Mouse (Mus musculus) CH12.LX (cell line): ENCODE data around the gene Wnt6. TPM values are rescaled to one million over a fixed set of nuclear protein-coding genes. Genes with fewer than 3 reads are reported as not detected.
"Not testable (repeated sequence)": the region's sequence is repeated elsewhere in the genome, so short reads cannot be mapped to it uniquely, and the experiment has no call there.

Experiments used
- DNase-seq: peaks from one replicate; pipeline ENCODE4 v3.0.0-alpha.2; 2013; ENCODE audit errors: extremely low read depth
- H3K27ac ChIP-seq: 2 replicates; pipeline ENCODE4 v1.5.1; 2012; ENCODE audit warnings: low read depth, mild to moderate bottlenecking, control low read depth, moderate library complexity; ENCODE audit not compliant: insufficient read depth
- H3K27me3 ChIP-seq: replicated peaks from 2 replicates; pipeline ENCODE3; 2012; ENCODE audit warnings: inconsistent platforms
- H3K36me3 ChIP-seq, 2 experiments: replicated peaks in 1 of 2; 2 replicates each; pipeline versions ENCODE3 to v1.6.1; 2012; ENCODE audit warnings: inconsistent platforms in 1 of 2, low read length in 1 of 2, mild to moderate bottlenecking in 1 of 2, mixed read lengths in 1 of 2, moderate library complexity in 1 of 2; ENCODE audit not compliant: control insufficient read depth in 1 of 2, insufficient read depth in 1 of 2
- H3K4me1 ChIP-seq, 2 experiments: 2 replicates each; pipeline ENCODE4 v1.6.1; 2012; ENCODE audit warnings: inconsistent platforms in 1 of 2, moderate library complexity in 1 of 2; ENCODE audit not compliant: insufficient read depth in 2 of 2, control insufficient read depth in 1 of 2
- H3K4me2 ChIP-seq: 2 replicates; pipeline ENCODE4 v1.6.1; 2012; ENCODE audit warnings: low read depth, mild to moderate bottlenecking, control low read depth; ENCODE audit not compliant: poor library complexity, insufficient read depth, severe bottlenecking
- H3K4me3 ChIP-seq, 3 experiments: fragments of 150-350 bp in 1 of 3; sonication (generic) in 1 of 3; replicated peaks in 1 of 3; 2 replicates each; pipeline versions ENCODE3 to v1.5.1; 2011 to 2012; ENCODE audit warnings: low read depth in 2 of 3, low read length in 2 of 3, mild to moderate bottlenecking in 2 of 3, moderate library complexity in 2 of 3, control low read depth in 1 of 3, improper control_type of control experiment in 1 of 3, inconsistent platforms in 1 of 3, mixed read lengths in 1 of 3; ENCODE audit not compliant: poor library complexity in 1 of 3
- H3K79me2 ChIP-seq: replicated peaks from 2 replicates; pipeline ENCODE4 v1.6.1; 2012; ENCODE audit warnings: mild to moderate bottlenecking, moderate library complexity; ENCODE audit not compliant: control insufficient read depth, poor library complexity, insufficient read depth, severe bottlenecking; ENCODE audit errors: extremely low read depth
- H3K9ac ChIP-seq: 2 replicates; pipeline ENCODE4 v1.6.1; 2012; ENCODE audit warnings: low read depth, mild to moderate bottlenecking, control low read depth, moderate library complexity; ENCODE audit not compliant: insufficient read depth
- H3K9me3 ChIP-seq: replicated peaks from 2 replicates; pipeline ENCODE3; 2012; ENCODE audit warnings: low read length, inconsistent platforms, mixed read lengths
- CHD1 ChIP-seq: IDR thresholded peaks from 2 replicates; pipeline ENCODE4 v1.6.1; 2012; ENCODE audit warnings: low read depth, low read length, improper control_type of control experiment, inconsistent platforms
- CTCF ChIP-seq, 2 experiments: IDR thresholded peaks in 1 of 2; conservative IDR thresholded peaks in 1 of 2; 2 replicates each; pipeline ENCODE4 v1.5.1; 2011 to 2012; ENCODE audit warnings: low read depth in 2 of 2, low read length in 2 of 2, improper control_type of control experiment in 1 of 2, inconsistent platforms in 1 of 2, mild to moderate bottlenecking in 1 of 2, moderate library complexity in 1 of 2
- E2F4 ChIP-seq: IDR thresholded peaks from 2 replicates; pipeline ENCODE4 v1.6.1; 2011; ENCODE audit warnings: low read depth, low read length, improper control_type of control experiment; ENCODE audit not compliant: insufficient replicate concordance
- HCFC1 ChIP-seq: IDR thresholded peaks from 2 replicates; pipeline ENCODE4 v1.6.1; 2012; ENCODE audit warnings: low read depth, mild to moderate bottlenecking, inconsistent platforms, low read length, improper control_type of control experiment
- IRF4 ChIP-seq: IDR thresholded peaks from 2 replicates; pipeline ENCODE4 v1.6.1; 2014; ENCODE audit warnings: low read depth, mild to moderate bottlenecking, inconsistent platforms, low read length, improper control_type of control experiment
- KAT2A ChIP-seq: IDR thresholded peaks from 2 replicates; pipeline ENCODE4 v1.6.1; 2012; ENCODE audit warnings: low read length, improper control_type of control experiment, inconsistent platforms; ENCODE audit not compliant: insufficient replicate concordance
- MAZ ChIP-seq: IDR thresholded peaks from 2 replicates; pipeline ENCODE4 v1.6.1; 2012; ENCODE audit warnings: low read depth, mild to moderate bottlenecking, inconsistent platforms, low read length, improper control_type of control experiment, moderate library complexity
- MXI1 ChIP-seq: IDR thresholded peaks from 2 replicates; pipeline ENCODE4 v1.6.1; 2011; ENCODE audit warnings: mild to moderate bottlenecking, low read depth, low read length, improper control_type of control experiment
- RCOR1 ChIP-seq: conservative IDR thresholded peaks from 2 replicates; pipeline ENCODE4 v1.6.1; 2012; ENCODE audit warnings: low read depth, mild to moderate bottlenecking, inconsistent platforms, low read length, improper control_type of control experiment
- TBP ChIP-seq: conservative IDR thresholded peaks from 2 replicates; pipeline ENCODE4 v1.6.1; 2011; ENCODE audit warnings: low read depth, low read length, improper control_type of control experiment
- UBTF ChIP-seq: IDR thresholded peaks from 2 replicates; pipeline ENCODE4 v1.6.1; 2012; ENCODE audit warnings: low read depth, mild to moderate bottlenecking, inconsistent platforms, low read length, improper control_type of control experiment, moderate library complexity
- USF1 ChIP-seq: IDR thresholded peaks from 2 replicates; pipeline ENCODE4 v1.6.1; 2014; ENCODE audit warnings: low read depth, mild to moderate bottlenecking, inconsistent platforms, low read length, improper control_type of control experiment
- ZNF384 ChIP-seq: IDR thresholded peaks from 2 replicates; pipeline ENCODE4 v1.6.1; 2012; ENCODE audit warnings: low read depth, low read length, improper control_type of control experiment, inconsistent platforms
- dilution Hi-C: fragments of 300-500 bp; cut with MboI; formaldehyde crosslinking; loops from 2 replicates; pipeline ENCODE4 v1.14.3; 2020; ENCODE audit warnings: low sequenced_read_pairs; ENCODE audit not compliant: extremely low pct_unique_long_range_greater_than_20kb, extremely low pct_ligation_motif_present
- in situ Hi-C: fragments of 300-500 bp; cut with MboI; formaldehyde crosslinking; loops from 3 replicates; pipeline ENCODE4 v1.14.3; 2019; ENCODE audit warnings: low sequenced_read_pairs, low pct_ligation_motif_present, low pct_unique_long_range_greater_than_20kb, mixed read lengths
- polyA plus RNA-seq: library from polyadenylated mRNA; unstranded; fragments of >175 nt; gene quantifications from 2 replicates; pipeline ENCODE4 v1.2.1, GENCODE M21; 2012; ENCODE audit warnings: low read depth; ENCODE audit not compliant: insufficient read length
- total RNA-seq, 2 experiments: library from RNA; depleted of rRNA; stranded (reverse); fragments of 300-350 nt in 1 of 2; fragments of >200 nt in 1 of 2; gene quantifications; 2 replicates each; pipeline ENCODE4 v1.2.3; 2012 to 2014

Gene Wnt6
- total and polyA plus RNA-seq, 3 experiments = 0.67 to 3.4 (median 1.7) TPM

- peak; percentile 95 for TF ChIP-seq ZNF384
- TF ChIP-seq CTCF (conservative IDR thresholded peaks at IDR 0.05 in 1 of 2, IDR thresholded peaks at IDR 0.05 in 1 of 2; ENCODE audit: low read depth in 2 of 2, low read length in 2 of 2) = peak in 1 of 2 experiments; percentile 39; a peak in 1 of 4 replicates
- dilution Hi-C loops = not testable (repeated sequence)
Observed at GRCm38 (mm10) chr1:74823598-74823997, 51.9 kb downstream of the Wnt6 start.

GRCm38 (mm10) chr1:74824518-74825302, 53.0 kb downstream of the Wnt6 start:
- H3K27me3 ChIP-seq = no peaks in the 10 kb centered on the region
- H3K4me3 ChIP-seq = no peak overlapping the region
- H3K36me3 ChIP-seq = peaks cover 0 to 5% of the 10 kb centered on the region in 2 experiments
- 0 out of 2 replicates have a peak overlapping the region, but pooled peaks have one; percentile 8 for H3K4me2 ChIP-seq
- H3K27ac ChIP-seq = no peak overlapping the region
- dilution Hi-C loops = no loop called here
- no peaks in the 10 kb centered on the region for H3K9me3 ChIP-seq
- TF ChIP-seq KAT2A (no peak), USF1 (no peak), TBP (no peak), IRF4 (no peak), CHD1 (no peak), MAZ (no peak), MXI1 (no peak), HCFC1 (no peak), E2F4 (no peak), ZNF384 (no peak), UBTF (no peak), RCOR1 (no peak)
- no peaks in the 10 kb centered on the region for H3K79me2 ChIP-seq
- H3K4me1 ChIP-seq = peaks cover 0 to 10% of the 10 kb centered on the region in 2 experiments; a peak in 1 of 4 replicates
- peak; percentile 4 for DNase-seq
- in situ Hi-C loops = no loop called here
- no peak overlapping the region for H3K9ac ChIP-seq

More at GRCm38 (mm10) chr1:74823598-74823997, 51.9 kb downstream of the Wnt6 start:
- H3K36me3 ChIP-seq = peaks cover 0 to 11% of the 10 kb centered on the region in 2 experiments
- DNase-seq = peak; percentile 6
- H3K4me3 ChIP-seq, H3K27me3 ChIP-seq, H3K4me2 ChIP-seq, H3K27ac ChIP-seq, in situ Hi-C loops, H3K9ac ChIP-seq, H3K79me2 ChIP-seq, H3K9me3 ChIP-seq: not testable (repeated sequence)
- H3K4me1 ChIP-seq = peaks cover 0 to 17% of the 10 kb centered on the region in 2 experiments; a peak in 1 of 4 replicates
